Mouse (Mus musculus) heart, adult 2 months (tissue): Measurements from ENCODE around the gene Zswim9.

Experiments
- CTCF ChIP-seq: fragments of 200-600 bp; IDR thresholded peaks from 2 replicates; pipeline ENCODE4 v1.8.1; 2022; ENCODE audit warnings: antibody characterized with exemption, mild to moderate bottlenecking, moderate library complexity
- EP300 ChIP-seq: fragments of 200-500 bp; IDR thresholded peaks from 2 replicates; pipeline ENCODE4 v1.6.1; 2011; ENCODE audit warnings: low read depth, low read length, control low read depth; ENCODE audit not compliant: insufficient read depth
- POLR2A ChIP-seq: fragments of 200-500 bp; IDR thresholded peaks from 2 replicates; pipeline ENCODE4 v1.6.1; 2011; ENCODE audit warnings: mild to moderate bottlenecking, low read depth, low read length, control low read depth; ENCODE audit not compliant: insufficient read depth

GRCm38 (mm10) chr7:13269394-13269793, 9.1 kb downstream of the Zswim9 start:
- no peak for TF ChIP-seq POLR2A
- TF ChIP-seq CTCF: no peak
- no peak for TF ChIP-seq EP300
